Mouse (Mus musculus) splenic B cell, adult 2 months (primary cell): ENCODE results near the gene Syngr2.
"Not testable (repeated sequence)": the region's sequence is repeated elsewhere in the genome, so short reads cannot be mapped to it uniquely, and the experiment has no call there.

Experiments
- DNase-seq: peaks from one replicate; pipeline ENCODE4 v3.0.0-alpha.2; 2011; ENCODE audit warnings: low read depth, low spot score
- H3K27me3 ChIP-seq: 2 replicates; pipeline ENCODE4 v1.6.1; 2012; ENCODE audit warnings: mild to moderate bottlenecking, low read length, moderate library complexity, mixed read lengths; ENCODE audit not compliant: control insufficient read depth, poor library complexity, insufficient read depth, severe bottlenecking
- H3K36me3 ChIP-seq: 2 replicates; pipeline ENCODE4 v1.6.1; 2012; ENCODE audit warnings: mild to moderate bottlenecking, low read length, moderate library complexity, mixed read lengths; ENCODE audit not compliant: control insufficient read depth, poor library complexity, insufficient read depth, severe bottlenecking

Gene Syngr2

GRCm38 (mm10) chr11:117814704-117815366 lies 5.4 kb downstream of the Syngr2 start:
- no peak for DNase-seq
- Histone ChIP-seq H3K36me3 (peaks cover 9% of the 10 kb centered on the region), H3K27me3 (no peaks in the 10 kb centered on the region)

GRCm38 (mm10) chr11:117815850-117816249 lies 6.4 kb downstream of the Syngr2 start:
- not testable (repeated sequence) for H3K36me3 ChIP-seq, DNase-seq, H3K27me3 ChIP-seq

- peaks cover 9% of the 10 kb centered on the region for H3K36me3 ChIP-seq
- H3K27me3 ChIP-seq = no peaks in the 10 kb centered on the region
- DNase-seq = no peak
Measured at GRCm38 (mm10) chr11:117816389-117816996, 7.0 kb downstream of the Syngr2 start.

DNA sequence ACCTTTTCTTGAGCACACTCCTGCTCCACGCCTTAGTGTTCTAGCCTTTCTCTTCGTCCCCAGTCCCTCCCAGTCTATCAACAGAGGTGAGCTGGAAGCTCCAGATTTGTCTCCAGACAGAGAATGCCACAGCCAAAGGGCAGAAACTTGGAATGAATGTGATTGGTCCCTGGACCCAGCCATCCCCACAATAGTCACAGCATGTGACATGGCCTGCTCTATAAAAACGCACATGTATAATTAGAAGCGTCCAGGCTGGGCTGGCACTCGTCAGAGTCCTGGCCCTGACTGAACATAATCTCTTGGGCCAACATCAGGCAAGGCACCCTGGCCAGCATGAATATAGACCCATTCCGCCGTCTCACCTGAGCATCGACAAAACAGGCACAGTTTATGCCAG lies 9.6 kb downstream of the Syngr2 start:
- DNase-seq = no peak
- Histone ChIP-seq H3K27me3 (no peaks in the 10 kb centered on the region), H3K36me3 (peaks cover 5% of the 10 kb centered on the region)

DNA sequence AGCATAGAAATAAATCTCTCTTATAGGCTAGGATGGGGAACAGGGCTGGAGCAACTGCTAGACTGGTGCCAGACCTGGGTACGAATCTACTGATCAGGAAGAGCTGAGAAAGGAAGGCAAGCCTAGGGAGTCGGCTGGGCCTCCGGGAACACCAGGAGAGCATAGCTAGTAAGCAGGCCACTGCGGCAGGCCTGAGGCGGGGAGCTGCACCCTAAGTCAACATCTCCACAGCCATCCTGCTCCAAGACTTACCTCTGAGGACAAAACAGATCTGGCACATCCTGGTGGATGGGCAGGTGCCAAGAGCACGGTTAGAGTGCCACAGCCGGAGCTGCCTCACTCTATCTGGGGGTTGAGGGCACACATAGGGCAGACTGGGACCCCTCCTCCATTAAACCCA lies 10.7 kb downstream of the Syngr2 start:
- DNase-seq = no peak
- H3K36me3 ChIP-seq = peaks cover 2% of the 10 kb centered on the region
- no peaks in the 10 kb centered on the region for H3K27me3 ChIP-seq

DNA sequence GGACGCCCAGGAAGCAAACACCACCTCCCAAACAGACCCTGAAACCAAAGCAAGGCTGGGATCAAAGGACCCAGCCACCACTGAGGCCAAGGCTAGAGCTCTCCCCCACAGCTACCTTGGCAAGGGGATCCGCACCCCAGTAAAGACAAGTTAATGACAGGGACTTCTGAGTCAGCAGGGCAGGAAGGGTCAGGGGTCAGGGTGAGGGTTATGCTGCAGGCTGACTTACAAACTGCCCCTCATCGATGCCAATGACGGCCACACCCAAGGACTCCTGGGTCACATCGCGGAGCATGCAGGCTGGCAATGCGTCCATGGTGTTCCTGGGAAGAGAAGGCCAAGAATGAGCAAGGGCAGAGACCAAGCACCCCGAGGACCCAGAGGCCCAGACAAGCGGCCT lies 12.4 kb downstream of the Syngr2 start:
- H3K27me3 ChIP-seq = no peaks in the 10 kb centered on the region
- no peak for DNase-seq
- no peaks in the 10 kb centered on the region; the same call in none of the 2 replicates for H3K36me3 ChIP-seq

- Histone ChIP-seq H3K36me3 (no peaks in the 10 kb centered on the region; the same call in none of the 2 replicates), H3K27me3 (no peaks in the 10 kb centered on the region)
- DNase-seq = no peak
Measured at GRCm38 (mm10) chr11:117822728-117823241, 13.3 kb downstream of the Syngr2 start.

- H3K27me3 ChIP-seq = no peaks in the 10 kb centered on the region
- H3K36me3 ChIP-seq = no peaks in the 10 kb centered on the region; the same call in 1 of the 2 replicates
- DNase-seq = no peak
Measured at GRCm38 (mm10) chr11:117823411-117823810, 13.9 kb downstream of the Syngr2 start.

- peak; percentile 87 for DNase-seq
- Histone ChIP-seq H3K27me3 (no peaks in the 10 kb centered on the region), H3K36me3 (no peaks in the 10 kb centered on the region)
Measured at GRCm38 (mm10) chr11:117824060-117824969, 14.8 kb downstream of the Syngr2 start.

- no peaks in the 10 kb centered on the region for H3K27me3 ChIP-seq
- no peaks in the 10 kb centered on the region for H3K36me3 ChIP-seq
- DNase-seq = peak; percentile 68
Measured at GRCm38 (mm10) chr11:117825333-117826101, 16.0 kb downstream of the Syngr2 start, which contains the start of the genes Afmid and Tk1. TSS of gene Afmid (plus strand) at chr11:117825924. TSS of gene Tk1 (minus strand) at chr11:117826092.

DNA sequence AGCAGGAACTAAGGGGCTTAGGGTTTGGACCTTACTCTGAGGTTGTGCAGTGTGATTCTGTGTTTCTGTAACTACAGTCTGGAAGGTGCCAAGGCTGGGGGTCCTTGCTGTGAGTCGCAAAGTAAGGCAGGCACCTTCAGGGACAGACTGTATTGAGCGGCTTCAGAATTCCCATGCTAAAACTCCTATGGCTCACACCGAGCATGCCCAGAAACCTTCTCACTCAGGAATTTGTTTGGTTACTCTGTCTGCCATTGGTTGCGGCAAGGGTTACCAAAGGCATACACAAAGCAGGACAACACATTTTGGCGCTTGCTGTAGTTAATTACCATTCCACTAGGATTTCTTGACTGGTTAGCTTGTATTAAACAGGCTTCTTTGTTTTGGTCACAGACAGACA lies 16.7 kb downstream of the Syngr2 start:
- no peaks in the 10 kb centered on the region for H3K27me3 ChIP-seq
- DNase-seq = no peak
- no peaks in the 10 kb centered on the region for H3K36me3 ChIP-seq

- Histone ChIP-seq H3K27me3 (no peaks in the 10 kb centered on the region), H3K36me3 (no peaks in the 10 kb centered on the region)
- no peak for DNase-seq
Measured at GRCm38 (mm10) chr11:117826916-117827315, 17.4 kb downstream of the Syngr2 start.

GRCm38 (mm10) chr11:117827386-117827785 lies 17.9 kb downstream of the Syngr2 start:
- DNase-seq = no peak
- no peaks in the 10 kb centered on the region for H3K27me3 ChIP-seq

More at GRCm38 (mm10) chr11:117827386-117827785, 17.9 kb downstream of the Syngr2 start:
- H3K36me3 ChIP-seq = no peaks in the 10 kb centered on the region
